Mouse (Mus musculus): ENCODE measurements around the gene Ephx3.

GRCm38 (mm10) chr17:32188863-32189636 is at the start of gene Ephx3:
- TF ChIP-seq CTCF (IDR thresholded peaks at IDR 0.05; ENCODE audit: insufficient read depth, low read depth, low read length) (no peak), POLR2A (IDR thresholded peaks at IDR 0.05; ENCODE audit: insufficient read depth, low read depth, low read length) (no peak)
